Mouse (Mus musculus) myocyte (in vitro differentiated cells): Measurements from ENCODE around the gene Tmem176a. TPM values are rescaled to one million over a fixed set of nuclear protein-coding genes. Genes with fewer than 3 reads are reported as not detected.

Experiments
- H3K27me3 ChIP-seq: one replicate; pipeline ENCODE4 v1.6.1; 2011; ENCODE audit not compliant: control insufficient read depth, insufficient read depth, insufficient read length
- H3K36me3 ChIP-seq: one replicate; pipeline ENCODE4 v1.6.1; 2011; ENCODE audit not compliant: control insufficient read depth, insufficient read depth
- H3K4me2 ChIP-seq: one replicate; pipeline ENCODE4 v1.6.1; 2011; ENCODE audit warnings: low read depth, control low read depth
- H3K4me3 ChIP-seq: one replicate; pipeline ENCODE4 v1.5.1; 2011; ENCODE audit warnings: mild to moderate bottlenecking, control low read depth, moderate library complexity
- H3K79me2 ChIP-seq: one replicate; pipeline ENCODE4 v1.6.1; 2011; ENCODE audit not compliant: control insufficient read depth, insufficient read depth
- H3ac ChIP-seq: one replicate; pipeline ENCODE4 v1.6.1; 2011; ENCODE audit not compliant: control insufficient read depth, insufficient read length
- CEBPB ChIP-seq: IDR thresholded peaks from 2 replicates; pipeline ENCODE4 v1.6.1; 2011; ENCODE audit warnings: mild to moderate bottlenecking, moderate library complexity; ENCODE audit not compliant: poor library complexity, insufficient read depth, severe bottlenecking
- E2F4 ChIP-seq: IDR thresholded peaks from one replicate; pipeline ENCODE4 v1.6.1; 2011; ENCODE audit warnings: mild to moderate bottlenecking, control low read depth, moderate library complexity; ENCODE audit not compliant: insufficient read depth
- MAX ChIP-seq: IDR thresholded peaks from one replicate; pipeline ENCODE4 v1.6.1; 2011; ENCODE audit warnings: low read depth, mild to moderate bottlenecking, control low read depth
- MYOD1 ChIP-seq, 3 experiments: IDR thresholded peaks; one replicate each; pipeline ENCODE4 v1.6.1; 2011; ENCODE audit warnings: control low read depth in 2 of 3, low read depth in 2 of 3, mild to moderate bottlenecking in 2 of 3, moderate library complexity in 1 of 3; ENCODE audit not compliant: insufficient read length in 2 of 3, control insufficient read depth in 1 of 3
- MYOG ChIP-seq, 3 experiments: IDR thresholded peaks; one replicate each; pipeline ENCODE4 v1.6.1; 2011; ENCODE audit warnings: control low read depth in 2 of 3, low read depth in 2 of 3, mild to moderate bottlenecking in 2 of 3; ENCODE audit not compliant: insufficient read length in 2 of 3, control insufficient read depth in 1 of 3, insufficient read depth in 1 of 3
- POLR2A ChIP-seq: IDR thresholded peaks from one replicate; pipeline ENCODE4 v1.6.1; 2011; ENCODE audit warnings: low read depth, mild to moderate bottlenecking, control low read depth, moderate library complexity; ENCODE audit not compliant: insufficient read length
- POLR2AphosphoS2 ChIP-seq: IDR thresholded peaks from one replicate; pipeline ENCODE4 v1.6.1; 2011; ENCODE audit warnings: low read depth, control low read depth; ENCODE audit not compliant: insufficient read length
- REST ChIP-seq: IDR thresholded peaks from one replicate; pipeline ENCODE4 v1.6.1; 2011; ENCODE audit warnings: mild to moderate bottlenecking, control low read depth, moderate library complexity; ENCODE audit not compliant: insufficient read depth, insufficient read length
- SRF ChIP-seq: IDR thresholded peaks from one replicate; pipeline ENCODE4 v1.6.1; 2011; ENCODE audit warnings: low read depth; ENCODE audit not compliant: control insufficient read depth, insufficient read length
- TCF12 ChIP-seq: IDR thresholded peaks from one replicate; pipeline ENCODE4 v1.6.1; 2011; ENCODE audit warnings: mild to moderate bottlenecking, control low read depth; ENCODE audit not compliant: poor library complexity, insufficient read depth, severe bottlenecking
- TCF3 ChIP-seq: IDR thresholded peaks from one replicate; pipeline ENCODE4 v1.6.1; 2011; ENCODE audit warnings: low read depth, control low read depth; ENCODE audit not compliant: insufficient read length
- USF1 ChIP-seq: IDR thresholded peaks from one replicate; pipeline ENCODE4 v1.6.1; 2011; ENCODE audit warnings: low read depth, mild to moderate bottlenecking, control low read depth, moderate library complexity
- polyA plus RNA-seq: library from polyadenylated mRNA; unstranded; fragments of >200 nt; fragmentation: generic; extraction: Trizol; gene quantifications from one replicate; pipeline ENCODE4 v1.2.1, GENCODE M21; 2012; ENCODE audit warnings: missing spikeins

Tmem176a gene
- polyA plus RNA-seq, 1 experiment = 3.0 TPM

GRCm38 (mm10) chr6:48857613-48858302 lies 17.0 kb downstream of the Tmem176a start:
- Histone ChIP-seq H3K27me3 (no peaks in the 10 kb centered on the region), H3K79me2 (no peaks in the 10 kb centered on the region), H3K4me2 (no peak overlapping the region), H3K36me3 (no peaks in the 10 kb centered on the region), H3ac (no peak overlapping the region), H3K4me3 (no peak overlapping the region)
- TF ChIP-seq USF1 (no peak), POLR2AphosphoS2 (no peak), MYOD1 (IDR thresholded peaks at IDR 0.05; ENCODE audit: control insufficient read depth in 1 of 3, insufficient read length in 2 of 3, low read depth in 2 of 3) (no peak), POLR2A (no peak), E2F4 (no peak), TCF3 (no peak), REST (no peak)

- no peaks in the 10 kb centered on the region for H3K79me2 ChIP-seq
- no peaks in the 10 kb centered on the region for H3K27me3 ChIP-seq
- no peak overlapping the region for H3ac ChIP-seq
- H3K36me3 ChIP-seq = no peaks in the 10 kb centered on the region
- H3K4me3 ChIP-seq = no peak overlapping the region
- no peak overlapping the region for H3K4me2 ChIP-seq
- TF ChIP-seq MAX (no peak), SRF (no peak), CEBPB (no peak), POLR2A (no peak), TCF3 (no peak), REST (no peak)
These were observed 19.6 kb downstream of the Tmem176a start for GRCm38 (mm10) chr6:48860130-48860815.

GRCm38 (mm10) chr6:48860851-48861250 lies 20.1 kb downstream of the Tmem176a start:
- no peak overlapping the region for H3ac ChIP-seq
- no peak overlapping the region for H3K4me2 ChIP-seq
- H3K4me3 ChIP-seq = no peak overlapping the region
- no peaks in the 10 kb centered on the region for H3K79me2 ChIP-seq
- H3K27me3 ChIP-seq = no peaks in the 10 kb centered on the region
- H3K36me3 ChIP-seq = no peaks in the 10 kb centered on the region
- no peak for TF ChIP-seq CEBPB
- TF ChIP-seq SRF = no peak
- no peak for TF ChIP-seq POLR2A
- TF ChIP-seq MYOG (IDR thresholded peaks at IDR 0.05; ENCODE audit: control insufficient read depth in 1 of 3, insufficient read depth in 1 of 3, insufficient read length in 2 of 3, low read depth in 2 of 3) = no peak
- TF ChIP-seq TCF12 = no peak
- no peak for TF ChIP-seq TCF3
- no peak for TF ChIP-seq MYOD1 (IDR thresholded peaks at IDR 0.05; ENCODE audit: control insufficient read depth in 1 of 3, insufficient read length in 2 of 3, low read depth in 2 of 3)
- TF ChIP-seq POLR2AphosphoS2 = no peak
- no peak for TF ChIP-seq E2F4
- TF ChIP-seq USF1 = no peak
- TF ChIP-seq REST = no peak

- no peaks in the 10 kb centered on the region for H3K79me2 ChIP-seq
- H3K36me3 ChIP-seq = no peaks in the 10 kb centered on the region
- H3K4me2 ChIP-seq = no peak overlapping the region
- H3K4me3 ChIP-seq = no peak overlapping the region
- TF ChIP-seq SRF = no peak
- no peak for TF ChIP-seq MYOG (IDR thresholded peaks at IDR 0.05; ENCODE audit: control insufficient read depth in 1 of 3, insufficient read depth in 1 of 3, insufficient read length in 2 of 3, low read depth in 2 of 3)
- no peak for TF ChIP-seq TCF12
- no peak for TF ChIP-seq POLR2A
- TF ChIP-seq CEBPB = no peak
- H3ac ChIP-seq = no peak overlapping the region
- no peaks in the 10 kb centered on the region for H3K27me3 ChIP-seq
These were observed 21.0 kb downstream of the Tmem176a start for GRCm38 (mm10) chr6:48861616-48862280.

- H3ac ChIP-seq = no peak overlapping the region
- H3K4me2 ChIP-seq = no peak overlapping the region
- no peaks in the 10 kb centered on the region for H3K79me2 ChIP-seq
- H3K36me3 ChIP-seq = no peaks in the 10 kb centered on the region
- H3K27me3 ChIP-seq = no peaks in the 10 kb centered on the region
- no peak for TF ChIP-seq TCF3
- no peak for TF ChIP-seq SRF
- TF ChIP-seq MYOG (IDR thresholded peaks at IDR 0.05; ENCODE audit: control insufficient read depth in 1 of 3, insufficient read depth in 1 of 3, insufficient read length in 2 of 3, low read depth in 2 of 3) = no peak
- TF ChIP-seq MYOD1 (IDR thresholded peaks at IDR 0.05; ENCODE audit: control insufficient read depth in 1 of 3, insufficient read length in 2 of 3, low read depth in 2 of 3) = no peak
- TF ChIP-seq MAX = no peak
- no peak for TF ChIP-seq POLR2A
- no peak for TF ChIP-seq USF1
- TF ChIP-seq CEBPB = no peak
- TF ChIP-seq REST = no peak
- no peak for TF ChIP-seq E2F4
- TF ChIP-seq TCF12 = no peak
- no peak for TF ChIP-seq POLR2AphosphoS2
- no peak overlapping the region for H3K4me3 ChIP-seq
These were observed 22.1 kb downstream of the Tmem176a start for GRCm38 (mm10) chr6:48862816-48863215.
